15 mouse cellular contexts compared by ENCODE assay signal in the genomic region with DNA sequence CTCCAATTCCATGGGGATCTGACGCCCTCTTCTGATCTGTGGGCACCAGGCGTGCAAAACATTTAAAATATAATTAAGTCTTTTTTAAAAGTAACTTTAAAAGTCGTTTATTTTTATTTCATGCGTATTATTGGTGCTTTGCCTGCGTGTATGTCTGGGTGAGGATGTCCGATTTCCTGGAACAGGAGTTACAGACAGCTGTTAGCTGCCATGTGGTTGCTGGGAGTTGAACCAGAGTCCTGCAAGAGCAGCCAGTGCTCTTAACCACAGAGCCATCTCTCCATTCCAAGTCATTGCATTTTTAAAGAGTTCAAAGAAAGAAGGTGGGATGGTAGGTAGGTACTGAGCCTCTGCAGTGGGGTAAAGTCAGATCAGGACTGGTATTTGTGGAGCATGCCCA. TPM values are rescaled to one million over a fixed set of nuclear protein-coding genes. Genes with fewer than 3 reads are reported as not detected.
DNase-seq lines count a peak whose midpoint lies in the region; ATAC-seq and TF ChIP-seq lines count a peak whose summit lies in the region.
"Had no signal": no experiment of that assay in that cellular context is flagged by ENCODE, and none has a peak within 500 bp of the region (broad histone marks: within the 10 kb centered on the region; RNA-seq: fewer than 3 reads in every experiment).

No protein-coding gene starts in this region.

- H3K9ac ChIP-seq in embryonic facial prominence, embryonic 12.5 days: no peak overlapping the region
- no peak overlapping the region for H3K9ac ChIP-seq in kidney, embryonic 14.5 days (ENCODE audit: low read depth, low read length)
- no peak overlapping the region; the same call in 1 of the 2 replicates for H3K9ac ChIP-seq in limb, embryonic 12.5 days (replicated peaks)
- H3K9ac ChIP-seq in forebrain, embryonic 11.5 days (ENCODE audit: low read length): no peak overlapping the region
- H3K9ac ChIP-seq: forebrain, embryonic 12.5 days; liver, embryonic 15.5 days had no signal

- no peak overlapping the region for H3K4me3 ChIP-seq in embryonic facial prominence, embryonic 12.5 days
- no peak overlapping the region for H3K4me3 ChIP-seq in embryonic facial prominence, embryonic 10.5 days
- H3K4me3 ChIP-seq in kidney, embryonic 14.5 days (ENCODE audit: low read length): no peak overlapping the region
- no peak overlapping the region for H3K4me3 ChIP-seq in C2C12 (ENCODE audit: insufficient read depth, poor library complexity, severe bottlenecking)
- no peak overlapping the region for H3K4me3 ChIP-seq in limb, embryonic 12.5 days (replicated peaks)
- H3K4me3 ChIP-seq in forebrain, embryonic 11.5 days (ENCODE audit: low read depth, low read length): no peak overlapping the region
- H3K4me3 ChIP-seq: forebrain, embryonic 12.5 days; hindbrain, embryonic 10.5 days; liver, embryonic 15.5 days had no signal

- peak overlapping the region; percentile 76; the same call in 1 of the 2 replicates for H3K27ac ChIP-seq in embryonic facial prominence, embryonic 12.5 days
- no peak overlapping the region; the same call in 1 of the 2 replicates for H3K27ac ChIP-seq in embryonic facial prominence, embryonic 10.5 days (replicated peaks)
- 0 out of 2 replicates have a peak overlapping the region, but pooled peaks have one; percentile 83 for H3K27ac ChIP-seq in kidney, embryonic 14.5 days (ENCODE audit: low read depth, low read length)
- H3K27ac ChIP-seq in limb, embryonic 12.5 days: peak overlapping the region; percentile 84; the same call in 1 of the 2 replicates
- no peak overlapping the region for H3K27ac ChIP-seq in forebrain, embryonic 11.5 days (ENCODE audit: low read depth, low read length)
- H3K27ac ChIP-seq: forebrain, embryonic 12.5 days had no signal

- no peaks in the 10 kb centered on the region for H3K9me3 ChIP-seq in embryonic facial prominence, embryonic 12.5 days
- no peaks in the 10 kb centered on the region for H3K9me3 ChIP-seq in embryonic facial prominence, embryonic 10.5 days
- no peaks in the 10 kb centered on the region for H3K9me3 ChIP-seq in kidney, embryonic 14.5 days (ENCODE audit: control insufficient read depth, low read length)
- H3K9me3 ChIP-seq in limb, embryonic 12.5 days: no peaks in the 10 kb centered on the region
- H3K9me3 ChIP-seq in forebrain, embryonic 11.5 days (ENCODE audit: control insufficient read depth, low read length): no peaks in the 10 kb centered on the region
- H3K9me3 ChIP-seq: forebrain, embryonic 12.5 days; hindbrain, embryonic 10.5 days; liver, embryonic 15.5 days had no signal

- no peak for DNase-seq in embryonic facial prominence, embryonic 10.5 days (ENCODE audit: low spot score)
- DNase-seq in kidney, postnatal 25 days: no peak
- DNase-seq in forebrain, embryonic 11.5 days (ENCODE audit: low spot score): no peak
- no peak for DNase-seq in cerebellum, adult 9-10 months
- DNase-seq: adrenal gland, postnatal 14 days; cerebellum, postnatal 14 days; kidney, adult 8-10 months; right cerebral cortex, postnatal 14 days had no signal

- H3K4me2 ChIP-seq in embryonic facial prominence, embryonic 12.5 days (replicated peaks): no peak overlapping the region
- no peak overlapping the region for H3K4me2 ChIP-seq in kidney, embryonic 14.5 days (replicated peaks; ENCODE audit: low read depth, low read length)
- H3K4me2 ChIP-seq in limb, embryonic 12.5 days: no peak overlapping the region
- no peak overlapping the region for H3K4me2 ChIP-seq in forebrain, embryonic 11.5 days (ENCODE audit: low read depth, low read length, severe bottlenecking)
- H3K4me2 ChIP-seq: forebrain, embryonic 12.5 days; liver, embryonic 15.5 days had no signal

- 81% methylated on average over 6 of the region's 6 CpGs for WGBS in embryonic facial prominence, embryonic 12.5 days
- WGBS in embryonic facial prominence, embryonic 10.5 days: 82% methylated on average over 6 of the region's 6 CpGs
- WGBS in kidney, embryonic 14.5 days: 83% methylated on average over 6 of the region's 6 CpGs
- 72% methylated on average over 6 of the region's 6 CpGs for WGBS in limb, embryonic 12.5 days
- WGBS in forebrain, embryonic 11.5 days: 81% methylated on average over 6 of the region's 6 CpGs

- ATAC-seq in embryonic facial prominence, embryonic 12.5 days (ENCODE audit: insufficient number of reproducible peaks, insufficient read depth, low FRiP score, low TSS enrichment): no peak
- no peak for ATAC-seq in kidney, embryonic 14.5 days (ENCODE audit: low FRiP score, low TSS enrichment)
- no peak for ATAC-seq in limb, embryonic 12.5 days (ENCODE audit: insufficient number of reproducible peaks, insufficient read depth, low FRiP score, low TSS enrichment, low read depth)
- no peak for ATAC-seq in forebrain, embryonic 11.5 days (replicated peaks; ENCODE audit: low FRiP score)

- H3K79me2 ChIP-seq in C2C12 (ENCODE audit: control insufficient read depth, insufficient read depth): peaks cover 75% of the 10 kb centered on the region

- no peak for TF ChIP-seq CTCF in C2C12 (IDR thresholded peaks at IDR 0.05; ENCODE audit: control insufficient read depth, insufficient read depth, insufficient read length)

- H3ac ChIP-seq in C2C12 (ENCODE audit: control insufficient read depth, insufficient read length, low read depth): no peak overlapping the region

- peaks cover 18% of the 10 kb centered on the region; the same call in 1 of the 2 replicates for H3K36me3 ChIP-seq in embryonic facial prominence, embryonic 12.5 days
- H3K36me3 ChIP-seq in embryonic facial prominence, embryonic 10.5 days (replicated peaks): peaks cover 56% of the 10 kb centered on the region
- peaks cover 11% of the 10 kb centered on the region for H3K36me3 ChIP-seq in kidney, embryonic 14.5 days (ENCODE audit: control insufficient read depth, insufficient read depth, low read length)
- H3K36me3 ChIP-seq in C2C12 (ENCODE audit: control insufficient read depth, insufficient read depth): peaks cover 19% of the 10 kb centered on the region
- H3K36me3 ChIP-seq in limb, embryonic 12.5 days: peaks cover 39% of the 10 kb centered on the region
- H3K36me3 ChIP-seq in forebrain, embryonic 11.5 days (ENCODE audit: control insufficient read depth, insufficient read depth, low read length): no peaks in the 10 kb centered on the region
- H3K36me3 ChIP-seq: liver, embryonic 15.5 days had no signal

- H3K79me3 ChIP-seq in C2C12 (ENCODE audit: low read depth): peaks cover 19% of the 10 kb centered on the region

- peaks cover 95% of the 10 kb centered on the region for H3K4me1 ChIP-seq in embryonic facial prominence, embryonic 12.5 days
- peaks cover 100% of the 10 kb centered on the region for H3K4me1 ChIP-seq in embryonic facial prominence, embryonic 10.5 days
- peaks cover 83% of the 10 kb centered on the region for H3K4me1 ChIP-seq in kidney, embryonic 14.5 days (ENCODE audit: control insufficient read depth, insufficient read depth, low read length)
- H3K4me1 ChIP-seq in limb, embryonic 12.5 days (replicated peaks): peaks cover 99% of the 10 kb centered on the region
- H3K4me1 ChIP-seq in forebrain, embryonic 11.5 days (replicated peaks; ENCODE audit: control insufficient read depth, insufficient read depth, low read length): peaks cover 13% of the 10 kb centered on the region

- no peaks in the 10 kb centered on the region for H3K27me3 ChIP-seq in embryonic facial prominence, embryonic 12.5 days
- H3K27me3 ChIP-seq in embryonic facial prominence, embryonic 10.5 days (replicated peaks; ENCODE audit: low read depth, poor library complexity, severe bottlenecking): no peaks in the 10 kb centered on the region
- H3K27me3 ChIP-seq in kidney, embryonic 14.5 days (ENCODE audit: control insufficient read depth, insufficient read depth, low read length): no peaks in the 10 kb centered on the region
- H3K27me3 ChIP-seq in C2C12 (ENCODE audit: control insufficient read depth, insufficient read depth, insufficient read length): no peaks in the 10 kb centered on the region
- no peaks in the 10 kb centered on the region for H3K27me3 ChIP-seq in limb, embryonic 12.5 days
- no peaks in the 10 kb centered on the region; the same call in 1 of the 2 replicates for H3K27me3 ChIP-seq in forebrain, embryonic 11.5 days (ENCODE audit: control insufficient read depth, insufficient read depth, low read length)
- H3K27me3 ChIP-seq: forebrain, embryonic 12.5 days; liver, embryonic 15.5 days had no signal

TF ChIP-seq in C2C12, 6 proteins besides CTCF, POLR2A, EP300 and RAD21:
- TF ChIP-seq FOSL1 (IDR thresholded peaks at IDR 0.05; ENCODE audit: insufficient read depth, low read length, poor library complexity, severe bottlenecking) (no peak), MAX (IDR thresholded peaks at IDR 0.05) (peak; percentile 89), CEBPB (IDR thresholded peaks at IDR 0.05; ENCODE audit: low read depth) (no peak), MYOD1 (IDR thresholded peaks at IDR 0.05; ENCODE audit: control insufficient read depth, insufficient read length, low read depth) (peak; percentile 36), USF1 (IDR thresholded peaks at IDR 0.05; ENCODE audit: low read depth) (no peak)

RNA-seq across cellular contexts. Expression of a gene that starts 43.5 kb away (rescaled TPM):
- 12.7 and 14.6 TPM in 2 replicates for polyA plus RNA-seq in embryonic facial prominence, embryonic 12.5 days (2016; fragmentation: Nextera tagmentation; extraction: Ambion mirVana)
- 11.5 and 11.6 TPM in 2 replicates for polyA plus RNA-seq in embryonic facial prominence, embryonic 10.5 days (2016; fragmentation: Nextera tagmentation; extraction: Ambion mirVana)
- polyA plus RNA-seq in kidney, embryonic 14.5 days (2014; fragmentation: Nextera tagmentation; extraction: Ambion mirVana): 11.3 and 12.1 TPM in 2 replicates
- polyA plus RNA-seq in C2C12 (2012; fragmentation: generic; extraction: Trizol): 27.9 TPM
- 13.2 and 14.5 TPM in 2 replicates for polyA plus RNA-seq in limb, embryonic 12.5 days (2016; fragmentation: Nextera tagmentation; extraction: Ambion mirVana)
- polyA plus RNA-seq in forebrain, embryonic 11.5 days (2014; fragmentation: Nextera tagmentation; extraction: Ambion mirVana): 5.5 and 7.5 TPM in 2 replicates

Comparison
In these comparisons a context has a peak if more than half of its experiments do, and no peak if none do; other contexts are left out.
1. H3K27ac ChIP-seq: peak in embryonic facial prominence, embryonic 12.5 days (single experiment), kidney, embryonic 14.5 days (single experiment) and limb, embryonic 12.5 days (single experiment); none in embryonic facial prominence, embryonic 10.5 days (single experiment) and forebrain, embryonic 11.5 days (single experiment).